Mouse (Mus musculus): ENCODE data around the gene Slc25a21. TPM values are rescaled to one million over a fixed set of nuclear protein-coding genes. Genes with fewer than 3 reads are reported as not detected.

Slc25a21 gene
- total RNA-seq, 2 experiments from 2014 or later, result 0.37 to 0.49 TPM

- DNase-seq (ENCODE audit: extremely low spot score in 1 of 2, low spot score in 1 of 2), result no peak
These were observed 124.7 kb downstream of the Slc25a21 start for GRCm38 (mm10) chr12:57072616-57073015.

- DNase-seq (ENCODE audit: extremely low spot score in 1 of 2, low spot score in 1 of 2), result no peak
These were observed 128.7 kb downstream of the Slc25a21 start for GRCm38 (mm10) chr12:57068607-57069006.

GRCm38 (mm10) chr12:57019737-57020136, 177.5 kb downstream of the Slc25a21 start:
- DNase-seq (ENCODE audit: extremely low spot score in 1 of 2, low spot score in 1 of 2), result no peak

- no peak for DNase-seq (ENCODE audit: extremely low spot score in 1 of 2, low spot score in 1 of 2)
These were observed 180.4 kb downstream of the Slc25a21 start for GRCm38 (mm10) chr12:57016845-57017244.

- no peak for DNase-seq (ENCODE audit: extremely low spot score in 1 of 2, low spot score in 1 of 2)
These were observed 180.9 kb downstream of the Slc25a21 start for GRCm38 (mm10) chr12:57016324-57016723.

GRCm38 (mm10) chr12:57009010-57009409, 188.3 kb downstream of the Slc25a21 start:
- DNase-seq (ENCODE audit: extremely low spot score in 1 of 2, low spot score in 1 of 2), result no peak

- DNase-seq (ENCODE audit: extremely low spot score in 1 of 2, low spot score in 1 of 2), result peak; percentile 49 to 86
These were observed 211.2 kb downstream of the Slc25a21 start for GRCm38 (mm10) chr12:56986049-56986448.

GRCm38 (mm10) chr12:56982066-56982626, 215.1 kb downstream of the Slc25a21 start:
- no peak for DNase-seq (ENCODE audit: extremely low spot score in 1 of 2, low spot score in 1 of 2)

- DNase-seq (ENCODE audit: extremely low spot score in 1 of 2, low spot score in 1 of 2), result no peak
These were observed 222.0 kb downstream of the Slc25a21 start for GRCm38 (mm10) chr12:56975256-56975655.

- no peak for DNase-seq (ENCODE audit: extremely low spot score in 1 of 2, low spot score in 1 of 2)
These were observed 234.0 kb downstream of the Slc25a21 start for GRCm38 (mm10) chr12:56963236-56963635.

GRCm38 (mm10) chr12:56959230-56960051, 237.8 kb downstream of the Slc25a21 start:
- DNase-seq (ENCODE audit: extremely low spot score in 1 of 2, low spot score in 1 of 2), result no peak

- no peak for DNase-seq (ENCODE audit: extremely low spot score in 1 of 2, low spot score in 1 of 2)
These were observed 239.0 kb downstream of the Slc25a21 start for GRCm38 (mm10) chr12:56958244-56958643.

GRCm38 (mm10) chr12:56951749-56952657, 245.3 kb downstream of the Slc25a21 start:
- no peak for DNase-seq (ENCODE audit: extremely low spot score in 1 of 2, low spot score in 1 of 2)

GRCm38 (mm10) chr12:56944265-56944664, 253.0 kb downstream of the Slc25a21 start:
- DNase-seq (ENCODE audit: extremely low spot score in 1 of 2, low spot score in 1 of 2), result no peak

- DNase-seq (ENCODE audit: extremely low spot score in 1 of 2, low spot score in 1 of 2), result no peak
These were observed 256.4 kb downstream of the Slc25a21 start for GRCm38 (mm10) chr12:56940861-56941260.

- DNase-seq (ENCODE audit: extremely low spot score in 1 of 2, low spot score in 1 of 2), result no peak
These were observed 279.1 kb downstream of the Slc25a21 start for GRCm38 (mm10) chr12:56918145-56918544.

GRCm38 (mm10) chr12:56906476-56906875, 290.8 kb downstream of the Slc25a21 start:
- DNase-seq (ENCODE audit: extremely low spot score in 1 of 2, low spot score in 1 of 2), result no peak

GRCm38 (mm10) chr12:56905652-56906305, 291.5 kb downstream of the Slc25a21 start:
- no peak for DNase-seq (ENCODE audit: extremely low spot score in 1 of 2, low spot score in 1 of 2)

GRCm38 (mm10) chr12:56905222-56905621, 292.1 kb downstream of the Slc25a21 start:
- DNase-seq (ENCODE audit: extremely low spot score in 1 of 2, low spot score in 1 of 2), result no peak

- DNase-seq (ENCODE audit: extremely low spot score in 1 of 2, low spot score in 1 of 2), result no peak
These were observed 294.4 kb downstream of the Slc25a21 start for GRCm38 (mm10) chr12:56902774-56903456.

Measured in layer of hippocampus, postnatal 25 days (tissue).